Mouse (Mus musculus): ENCODE results near the gene Hoxd9. TPM values are rescaled to one million over a fixed set of nuclear protein-coding genes. Genes with fewer than 3 reads are reported as not detected.

Gene Hoxd9
- polyA plus RNA-seq, 1 experiment: 0.75 TPM

GRCm38 (mm10) chr2:74655821-74656631 lies 41.5 kb upstream of the Hoxd9 start:
- peaks cover 50% of the 10 kb centered on the region for H3K27me3 ChIP-seq (ENCODE audit: control insufficient read depth, insufficient read depth, low read length, poor library complexity, severe bottlenecking)
- H3K4me3 ChIP-seq (ENCODE audit: low read depth, low read length): peak overlapping the region; percentile 64
- no peaks in the 10 kb centered on the region for H3K36me3 ChIP-seq (ENCODE audit: control insufficient read depth, insufficient read depth, low read length, poor library complexity, severe bottlenecking)
- H3K9me3 ChIP-seq (replicated peaks; ENCODE audit: control insufficient read depth, insufficient read depth, low read length, poor library complexity, severe bottlenecking): no peaks in the 10 kb centered on the region
- H3K4me1 ChIP-seq (ENCODE audit: control insufficient read depth, insufficient read depth, low read length): no peaks in the 10 kb centered on the region
- no peak overlapping the region for H3K27ac ChIP-seq (ENCODE audit: insufficient read depth, low read length)
- TF ChIP-seq CTCF (IDR thresholded peaks at IDR 0.05; ENCODE audit: low read depth, low read length) (peak; percentile 12), POLR2A (IDR thresholded peaks at IDR 0.05; ENCODE audit: insufficient read depth, low read length) (no peak), EP300 (IDR thresholded peaks at IDR 0.05; ENCODE audit: insufficient read depth, low read depth, low read length) (no peak)
- H3K9ac ChIP-seq (ENCODE audit: low read depth, poor library complexity, severe bottlenecking): peak overlapping the region; percentile 8; the same call in 1 of the 2 replicates

GRCm38 (mm10) chr2:74656632-74657021 lies 40.9 kb upstream of the Hoxd9 start:
- H3K27me3 ChIP-seq (ENCODE audit: control insufficient read depth, insufficient read depth, low read length, poor library complexity, severe bottlenecking): peaks cover 51% of the 10 kb centered on the region
- H3K9ac ChIP-seq (ENCODE audit: low read depth, poor library complexity, severe bottlenecking): no peak overlapping the region
- no peak overlapping the region for H3K4me3 ChIP-seq (ENCODE audit: low read depth, low read length)
- no peaks in the 10 kb centered on the region for H3K36me3 ChIP-seq (ENCODE audit: control insufficient read depth, insufficient read depth, low read length, poor library complexity, severe bottlenecking)
- H3K27ac ChIP-seq (ENCODE audit: insufficient read depth, low read length): no peak overlapping the region
- TF ChIP-seq EP300 (IDR thresholded peaks at IDR 0.05; ENCODE audit: insufficient read depth, low read depth, low read length): no peak
- no peak for TF ChIP-seq POLR2A (IDR thresholded peaks at IDR 0.05; ENCODE audit: insufficient read depth, low read length)
- no peak for TF ChIP-seq CTCF (IDR thresholded peaks at IDR 0.05; ENCODE audit: low read depth, low read length)
- H3K9me3 ChIP-seq (replicated peaks; ENCODE audit: control insufficient read depth, insufficient read depth, low read length, poor library complexity, severe bottlenecking): no peaks in the 10 kb centered on the region
- H3K4me1 ChIP-seq (ENCODE audit: control insufficient read depth, insufficient read depth, low read length): no peaks in the 10 kb centered on the region

- peak overlapping the region; percentile 12 for H3K4me3 ChIP-seq (ENCODE audit: low read depth, low read length)
- H3K9me3 ChIP-seq (replicated peaks; ENCODE audit: control insufficient read depth, insufficient read depth, low read length, poor library complexity, severe bottlenecking): no peaks in the 10 kb centered on the region
- no peaks in the 10 kb centered on the region for H3K4me1 ChIP-seq (ENCODE audit: control insufficient read depth, insufficient read depth, low read length)
- peaks cover 47% of the 10 kb centered on the region for H3K27me3 ChIP-seq (ENCODE audit: control insufficient read depth, insufficient read depth, low read length, poor library complexity, severe bottlenecking)
- no peak overlapping the region for H3K9ac ChIP-seq (ENCODE audit: low read depth, poor library complexity, severe bottlenecking)
- TF ChIP-seq EP300 (IDR thresholded peaks at IDR 0.05; ENCODE audit: insufficient read depth, low read depth, low read length) (no peak), CTCF (IDR thresholded peaks at IDR 0.05; ENCODE audit: low read depth, low read length) (no peak), POLR2A (IDR thresholded peaks at IDR 0.05; ENCODE audit: insufficient read depth, low read length) (no peak)
- no peaks in the 10 kb centered on the region for H3K36me3 ChIP-seq (ENCODE audit: control insufficient read depth, insufficient read depth, low read length, poor library complexity, severe bottlenecking)
- H3K27ac ChIP-seq (ENCODE audit: insufficient read depth, low read length): no peak overlapping the region
Observed at GRCm38 (mm10) chr2:74657251-74658023, 40.1 kb upstream of the Hoxd9 start.

GRCm38 (mm10) chr2:74658024-74658666 lies 39.4 kb upstream of the Hoxd9 start:
- Histone ChIP-seq H3K27me3 (ENCODE audit: control insufficient read depth, insufficient read depth, low read length, poor library complexity, severe bottlenecking) (peaks cover 47% of the 10 kb centered on the region), H3K9me3 (replicated peaks; ENCODE audit: control insufficient read depth, insufficient read depth, low read length, poor library complexity, severe bottlenecking) (no peaks in the 10 kb centered on the region), H3K36me3 (ENCODE audit: control insufficient read depth, insufficient read depth, low read length, poor library complexity, severe bottlenecking) (no peaks in the 10 kb centered on the region), H3K9ac (ENCODE audit: low read depth, poor library complexity, severe bottlenecking) (no peak overlapping the region), H3K4me1 (ENCODE audit: control insufficient read depth, insufficient read depth, low read length) (no peaks in the 10 kb centered on the region), H3K4me3 (ENCODE audit: low read depth, low read length) (peak overlapping the region; percentile 12), H3K27ac (ENCODE audit: insufficient read depth, low read length) (no peak overlapping the region)
- TF ChIP-seq POLR2A (IDR thresholded peaks at IDR 0.05; ENCODE audit: insufficient read depth, low read length): no peak
- no peak for TF ChIP-seq CTCF (IDR thresholded peaks at IDR 0.05; ENCODE audit: low read depth, low read length)
- TF ChIP-seq EP300 (IDR thresholded peaks at IDR 0.05; ENCODE audit: insufficient read depth, low read depth, low read length): no peak

- Histone ChIP-seq H3K27ac (ENCODE audit: insufficient read depth, low read length) (no peak overlapping the region), H3K27me3 (ENCODE audit: control insufficient read depth, insufficient read depth, low read length, poor library complexity, severe bottlenecking) (peaks cover 48% of the 10 kb centered on the region), H3K4me3 (ENCODE audit: low read depth, low read length) (no peak overlapping the region), H3K4me1 (ENCODE audit: control insufficient read depth, insufficient read depth, low read length) (no peaks in the 10 kb centered on the region), H3K9ac (ENCODE audit: low read depth, poor library complexity, severe bottlenecking) (no peak overlapping the region), H3K36me3 (ENCODE audit: control insufficient read depth, insufficient read depth, low read length, poor library complexity, severe bottlenecking) (no peaks in the 10 kb centered on the region), H3K9me3 (replicated peaks; ENCODE audit: control insufficient read depth, insufficient read depth, low read length, poor library complexity, severe bottlenecking) (no peaks in the 10 kb centered on the region)
- TF ChIP-seq POLR2A (IDR thresholded peaks at IDR 0.05; ENCODE audit: insufficient read depth, low read length) (no peak), EP300 (IDR thresholded peaks at IDR 0.05; ENCODE audit: insufficient read depth, low read depth, low read length) (no peak), CTCF (IDR thresholded peaks at IDR 0.05; ENCODE audit: low read depth, low read length) (no peak)
Observed at GRCm38 (mm10) chr2:74658667-74659371, 38.7 kb upstream of the Hoxd9 start.

Data from ES-Bruce4 (cell line).